Mouse (Mus musculus) liver, embryonic 15.5 days (tissue): ENCODE data around the gene Eef1a1. TPM values are rescaled to one million over a fixed set of nuclear protein-coding genes. Genes with fewer than 3 reads are reported as not detected.
"Not testable (repeated sequence)": the region's sequence is repeated elsewhere in the genome, so short reads cannot be mapped to it uniquely, and the experiment has no call there.

Experiments used
- ATAC-seq: fragments of 200-750 bp; cut with Nextera tagmentation; 2 replicates; pipeline ENCODE4 v1.8.0; 2017; ENCODE audit warnings: moderate number of reproducible peaks, mild to moderate bottlenecking, moderate library complexity; ENCODE audit not compliant: insufficient read depth
- H3K27ac ChIP-seq: fragments of 300-500 bp; sonication (generic); replicated peaks from 2 replicates; pipeline ENCODE4 v1.5.1; 2015; ENCODE audit warnings: mild to moderate bottlenecking, inconsistent platforms
- H3K27me3 ChIP-seq: fragments of 300-500 bp; sonication (generic); 2 replicates; pipeline ENCODE4 v1.6.1; 2015; ENCODE audit warnings: mild to moderate bottlenecking, inconsistent platforms
- H3K36me3 ChIP-seq: fragments of 300-500 bp; sonication (generic); replicated peaks from 2 replicates; pipeline ENCODE4 v1.6.1; 2015; ENCODE audit warnings: moderate library complexity, mild to moderate bottlenecking, inconsistent platforms
- H3K4me1 ChIP-seq: fragments of 300-500 bp; sonication (generic); replicated peaks from 2 replicates; pipeline ENCODE4 v1.6.1; 2015; ENCODE audit warnings: inconsistent platforms
- H3K4me2 ChIP-seq: fragments of 300-500 bp; sonication (generic); 2 replicates; pipeline ENCODE4 v1.6.1; 2015; ENCODE audit warnings: moderate library complexity, mild to moderate bottlenecking, inconsistent platforms
- H3K4me3 ChIP-seq: fragments of 300-500 bp; sonication (generic); replicated peaks from 2 replicates; pipeline ENCODE4 v1.5.1; 2015; ENCODE audit warnings: mild to moderate bottlenecking, inconsistent platforms
- H3K9ac ChIP-seq: fragments of 300-500 bp; sonication (generic); 2 replicates; pipeline ENCODE4 v1.6.1; 2015; ENCODE audit warnings: moderate library complexity, mild to moderate bottlenecking, inconsistent platforms
- H3K9me3 ChIP-seq: fragments of 300-500 bp; sonication (generic); replicated peaks from 2 replicates; pipeline ENCODE4 v1.6.1; 2016; ENCODE audit warnings: inconsistent platforms
- WGBS: fragments of 180-500 bp; shearing (Covaris S2); methylation state at CpG from one replicate; pipeline ENCODE4 v1.1.7; 2015; ENCODE audit warnings: mixed read lengths; ENCODE audit not compliant: insufficient replicate concordance; 5-methylcytosine and 5-hydroxymethylcytosine counted together
- polyA plus RNA-seq: library from polyadenylated mRNA; unstranded; fragments of >200 nt; fragmentation: Nextera tagmentation; extraction: Ambion mirVana; gene quantifications from 2 replicates; pipeline ENCODE4 v1.2.1, GENCODE M21; 2015

Gene Eef1a1
- polyA plus RNA-seq, 1 experiment from 2014 or later = 2,036 TPM

GRCm38 (mm10) chr9:78525451-78526135, 36.6 kb upstream of the Eef1a1 start:
- no peak overlapping the region for H3K4me2 ChIP-seq
- H3K4me1 ChIP-seq = peaks cover 40% of the 10 kb centered on the region
- no peak overlapping the region for H3K4me3 ChIP-seq
- no peaks in the 10 kb centered on the region for H3K9me3 ChIP-seq
- H3K27me3 ChIP-seq = peaks cover 12% of the 10 kb centered on the region
- no peaks in the 10 kb centered on the region for H3K36me3 ChIP-seq
- no peak overlapping the region for H3K9ac ChIP-seq
- no peak overlapping the region for H3K27ac ChIP-seq
- WGBS = 83% methylated on average over 17 of the region's 17 CpGs
- no peak for ATAC-seq

DNA sequence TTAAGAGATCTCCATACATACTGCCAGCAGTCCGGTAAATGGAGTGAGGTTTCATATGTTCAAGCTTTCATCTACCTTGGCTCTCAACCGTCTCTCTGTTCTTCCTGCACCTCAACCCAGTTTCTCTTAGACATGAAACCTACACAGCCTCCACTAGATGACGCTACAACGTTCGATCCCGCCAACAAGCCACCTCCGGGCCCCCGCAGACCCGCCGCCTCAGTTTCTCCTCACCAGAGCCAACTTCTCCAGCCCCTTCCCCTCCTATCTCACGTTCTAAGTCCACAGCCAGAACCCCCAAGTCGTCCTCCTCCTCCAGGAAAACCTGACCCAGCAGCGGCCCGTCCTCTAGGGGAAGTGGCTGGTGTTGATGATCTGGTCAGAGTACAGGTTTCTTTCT, 32.7 kb upstream of the Eef1a1 start:
- peaks cover 12% of the 10 kb centered on the region for H3K27me3 ChIP-seq
- peaks cover 41% of the 10 kb centered on the region for H3K4me1 ChIP-seq
- H3K27ac ChIP-seq = no peak overlapping the region
- H3K4me2 ChIP-seq = peak overlapping the region; percentile 82
- ATAC-seq = 0 out of 2 replicates have a peak, but pooled peaks have one; percentile 8
- H3K9ac ChIP-seq = no peak overlapping the region
- H3K4me3 ChIP-seq = peak overlapping the region; percentile 56
- no peaks in the 10 kb centered on the region for H3K9me3 ChIP-seq
- 14% methylated on average over 14 of the region's 14 CpGs for WGBS
- H3K36me3 ChIP-seq = no peaks in the 10 kb centered on the region

DNA sequence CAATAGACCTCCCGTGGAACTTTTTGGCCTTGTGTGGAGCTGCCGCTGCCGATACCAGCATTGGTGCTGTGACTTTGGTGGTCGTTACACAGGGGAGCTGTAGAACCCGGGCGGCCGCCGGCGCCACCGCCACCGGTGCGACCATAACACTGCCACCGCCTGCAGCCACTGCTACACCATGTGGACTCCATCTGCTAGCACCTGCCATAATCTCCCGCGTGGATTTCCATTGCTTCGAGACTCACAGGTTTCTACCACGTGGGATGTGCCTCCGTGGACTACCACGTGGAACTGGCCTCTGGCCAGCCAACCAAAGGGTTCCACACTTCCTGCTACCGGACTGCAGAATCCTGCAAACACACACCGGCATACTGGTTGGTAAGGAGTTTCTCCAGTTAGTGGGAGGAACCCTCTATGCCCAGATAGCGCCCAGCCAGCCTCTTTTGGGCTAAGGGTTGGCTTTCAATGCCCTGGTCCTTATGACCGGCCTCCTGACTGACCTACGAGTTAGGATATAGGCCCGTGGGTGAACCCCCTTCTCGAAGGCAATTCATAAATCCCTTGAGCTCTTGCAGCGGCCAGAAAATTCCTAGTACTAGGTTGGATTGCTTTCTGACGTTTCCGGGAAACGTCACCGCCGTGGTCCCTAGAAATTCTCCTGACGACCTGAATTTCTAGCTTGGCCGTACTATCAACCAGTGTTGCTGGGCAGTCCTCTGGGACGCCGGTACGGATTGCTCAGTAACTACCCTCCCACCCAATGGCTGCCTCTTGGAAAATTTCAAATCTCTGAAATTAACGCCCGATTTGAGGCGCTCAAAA, 32.0 kb upstream of the Eef1a1 start:
- Histone ChIP-seq H3K4me2 (peak overlapping the region; percentile 82), H3K4me3 (peak overlapping the region; percentile 56), H3K9ac (peak overlapping the region; percentile 42), H3K27ac (peak overlapping the region; percentile 68), H3K27me3 (peaks cover 12% of the 10 kb centered on the region), H3K4me1 (peaks cover 40% of the 10 kb centered on the region), H3K36me3 (no peaks in the 10 kb centered on the region), H3K9me3 (no peaks in the 10 kb centered on the region)
- peak; percentile 20 for ATAC-seq
- WGBS = 2% methylated on average over 40 of the region's 40 CpGs

- peaks cover 43% of the 10 kb centered on the region for H3K4me1 ChIP-seq
- peak overlapping the region; percentile 82 for H3K4me2 ChIP-seq
- peaks cover 12% of the 10 kb centered on the region for H3K27me3 ChIP-seq
- no peaks in the 10 kb centered on the region for H3K9me3 ChIP-seq
- H3K4me3 ChIP-seq = peak overlapping the region; percentile 56
- peak overlapping the region; percentile 42; the same call in 1 of the 2 replicates for H3K9ac ChIP-seq
- peak overlapping the region; percentile 68 for H3K27ac ChIP-seq
- ATAC-seq = peak; percentile 47
- WGBS = 20% methylated on average over 15 of the region's 15 CpGs
- no peaks in the 10 kb centered on the region for H3K36me3 ChIP-seq
Measured at GRCm38 (mm10) chr9:78520127-78520779, 31.3 kb upstream of the Eef1a1 start.

- WGBS = 60% methylated on average over 3 of the region's 3 CpGs
- H3K4me3 ChIP-seq, H3K27me3 ChIP-seq, H3K9ac ChIP-seq, ATAC-seq, H3K4me2 ChIP-seq, H3K9me3 ChIP-seq, H3K36me3 ChIP-seq: not testable (repeated sequence)
- H3K27ac ChIP-seq = peak overlapping the region; percentile 24; the same call in 1 of the 2 replicates
- peaks cover 62% of the 10 kb centered on the region for H3K4me1 ChIP-seq
Measured at GRCm38 (mm10) chr9:78517237-78517636, 28.3 kb upstream of the Eef1a1 start.

GRCm38 (mm10) chr9:78516125-78516524, 27.2 kb upstream of the Eef1a1 start:
- no peaks in the 10 kb centered on the region for H3K36me3 ChIP-seq
- H3K9me3 ChIP-seq = no peaks in the 10 kb centered on the region
- H3K27ac ChIP-seq = peak overlapping the region; percentile 31; the same call in 1 of the 2 replicates
- ATAC-seq = peak; percentile 82
- H3K4me2 ChIP-seq = peak overlapping the region; percentile 59
- H3K4me1 ChIP-seq = peaks cover 55% of the 10 kb centered on the region
- WGBS = 21% methylated on average over 3 of the region's 3 CpGs
- H3K4me3 ChIP-seq = 0 out of 2 replicates have a peak overlapping the region, but pooled peaks have one; percentile 1
- 0 out of 2 replicates have a peak, but pooled peaks cover under 1% of the 10 kb centered on the region for H3K27me3 ChIP-seq
- H3K9ac ChIP-seq = no peak overlapping the region

- no peak for ATAC-seq
- WGBS = 70% methylated on average over 4 of the region's 4 CpGs
- H3K27ac ChIP-seq = no peak overlapping the region
Measured at GRCm38 (mm10) chr9:78514681-78515080, 25.7 kb upstream of the Eef1a1 start.

GRCm38 (mm10) chr9:78513776-78514500, 25.0 kb upstream of the Eef1a1 start:
- H3K27ac ChIP-seq = peak overlapping the region; percentile 51
- H3K4me1 ChIP-seq = peaks cover 40% of the 10 kb centered on the region
- H3K27me3 ChIP-seq = no peaks in the 10 kb centered on the region
- no peaks in the 10 kb centered on the region for H3K9me3 ChIP-seq
- 53% methylated on average over 6 of the region's 6 CpGs for WGBS
- H3K36me3 ChIP-seq = no peaks in the 10 kb centered on the region
- no peak for ATAC-seq
- H3K9ac ChIP-seq = no peak overlapping the region
- no peak overlapping the region for H3K4me3 ChIP-seq
- no peak overlapping the region for H3K4me2 ChIP-seq

More at GRCm38 (mm10) chr9:78514681-78515080, 25.7 kb upstream of the Eef1a1 start:
- H3K4me3 ChIP-seq = no peak overlapping the region
- no peak overlapping the region for H3K4me2 ChIP-seq
- peaks cover 41% of the 10 kb centered on the region for H3K4me1 ChIP-seq
- no peak overlapping the region for H3K9ac ChIP-seq
- no peaks in the 10 kb centered on the region for H3K27me3 ChIP-seq
- no peaks in the 10 kb centered on the region for H3K36me3 ChIP-seq
- no peaks in the 10 kb centered on the region for H3K9me3 ChIP-seq

DNA sequence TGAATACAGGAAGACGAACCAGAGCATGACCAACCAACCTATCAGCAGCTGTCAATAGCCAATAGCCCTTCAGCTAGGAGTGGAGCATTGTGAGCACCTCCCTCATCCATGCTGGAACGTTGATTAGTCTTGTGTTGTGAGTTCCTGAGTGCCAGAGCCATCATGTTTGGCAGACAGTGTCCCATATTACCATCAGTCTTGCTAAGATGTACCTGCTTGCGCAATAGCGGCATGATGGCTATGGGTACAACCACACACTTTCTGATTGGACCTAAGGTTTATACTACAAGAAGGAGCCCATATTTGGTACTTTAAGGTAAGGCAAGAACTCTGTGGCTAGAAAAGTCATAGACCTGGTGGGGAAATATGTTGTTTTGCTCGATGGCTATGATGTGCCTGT, 22.8 kb upstream of the Eef1a1 start:
- Histone ChIP-seq H3K27ac (no peak overlapping the region), H3K9me3 (no peaks in the 10 kb centered on the region), H3K4me2 (no peak overlapping the region), H3K4me1 (peaks cover 35% of the 10 kb centered on the region), H3K4me3 (no peak overlapping the region), H3K36me3 (no peaks in the 10 kb centered on the region), H3K9ac (no peak overlapping the region), H3K27me3 (no peaks in the 10 kb centered on the region)
- ATAC-seq = no peak
- WGBS = 79% methylated on average over 5 of the region's 5 CpGs

DNA sequence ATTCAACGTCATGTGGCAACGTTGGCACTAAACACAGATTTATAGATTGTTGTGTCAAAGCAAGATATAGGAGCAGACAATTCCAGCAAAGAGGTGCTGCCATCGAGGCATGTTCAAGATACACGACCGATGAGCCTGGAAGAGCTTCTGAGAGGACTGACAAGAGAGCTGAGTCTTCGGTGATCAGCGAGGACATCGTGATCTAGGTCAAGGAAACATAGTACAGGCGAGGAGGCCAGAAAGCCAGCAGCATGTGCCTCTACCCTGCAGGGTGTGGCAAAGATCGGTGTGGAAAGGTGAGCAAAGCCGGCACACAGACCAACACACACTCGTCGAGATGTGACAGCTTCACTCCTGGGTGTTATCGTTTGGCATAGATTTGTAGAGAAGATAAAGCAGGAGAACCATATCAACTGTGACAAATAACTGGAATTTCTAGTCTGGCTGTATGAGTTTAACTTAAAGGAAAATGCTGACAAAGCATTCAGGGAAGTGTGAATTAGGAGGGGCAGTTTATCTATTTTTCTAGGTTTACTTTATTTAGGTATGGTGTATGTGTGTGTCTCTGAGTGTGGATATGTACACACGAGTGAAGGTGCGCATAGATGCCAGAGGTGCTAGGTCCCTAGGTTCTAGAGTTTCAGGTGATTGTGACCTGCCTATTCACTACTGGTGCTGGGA, 19.3 kb upstream of the Eef1a1 start:
- H3K9ac ChIP-seq = no peak overlapping the region
- H3K27ac ChIP-seq = no peak overlapping the region
- no peaks in the 10 kb centered on the region for H3K9me3 ChIP-seq
- H3K36me3 ChIP-seq = no peaks in the 10 kb centered on the region
- H3K4me1 ChIP-seq = peaks cover 29% of the 10 kb centered on the region
- WGBS = 70% methylated on average over 16 of the region's 16 CpGs
- peaks cover 7% of the 10 kb centered on the region for H3K27me3 ChIP-seq
- no peak overlapping the region for H3K4me2 ChIP-seq
- no peak for ATAC-seq
- H3K4me3 ChIP-seq = no peak overlapping the region
